9 mouse cellular contexts compared by ENCODE assay signal in genomic region chr12:24603266-24603665, GRCm38 (mm10). TPM values are rescaled to one million over a fixed set of nuclear protein-coding genes. Genes with fewer than 3 reads are reported as not detected.
A peak's percentile ranks its signal among the peaks of the same experiment; 100 is the strongest.
DNase-seq lines count a peak whose midpoint lies in the region; ATAC-seq and TF ChIP-seq lines count a peak whose summit lies in the region.
"Had no signal": no experiment of that assay in that cellular context is flagged by ENCODE, and none has a peak within 500 bp of the region (broad histone marks: within the 10 kb centered on the region; RNA-seq: fewer than 3 reads in every experiment).

No protein-coding gene starts in this region.

- peak; percentile 80 for TF ChIP-seq CTCF in kidney, postnatal 0 days (IDR thresholded peaks at IDR 0.05; ENCODE audit: low read depth)
- TF ChIP-seq CTCF in lung, adult 2 months (IDR thresholded peaks at IDR 0.05; ENCODE audit: insufficient read depth, low read length): peak; percentile 67

- no peak overlapping the region for H3K4me3 ChIP-seq in kidney, postnatal 0 days (replicated peaks; ENCODE audit: low read depth, low read length)
- H3K4me3 ChIP-seq in lung, adult 2 months (replicated peaks; ENCODE audit: extremely low read depth, low read depth, low read length): no peak overlapping the region
- H3K4me3 ChIP-seq: stomach, embryonic 15.5 days had no signal

- H3K36me3 ChIP-seq in kidney, postnatal 0 days (ENCODE audit: insufficient read depth, low read length): no peaks in the 10 kb centered on the region
- H3K36me3 ChIP-seq: stomach, embryonic 15.5 days had no signal

- WGBS in kidney, postnatal 0 days: 48% methylated on average over 2 of the region's 2 CpGs
- WGBS in lung, adult 2 months: 46% methylated on average over 2 of the region's 2 CpGs

- no peak overlapping the region for H3K4me2 ChIP-seq in kidney, postnatal 0 days (ENCODE audit: low read length)
- H3K4me2 ChIP-seq: stomach, embryonic 15.5 days had no signal

- ATAC-seq in kidney, postnatal 0 days (replicated peaks; ENCODE audit: low FRiP score, low read depth): no peak

- H3K4me1 ChIP-seq in kidney, postnatal 0 days (replicated peaks; ENCODE audit: insufficient read depth, low read length): no peaks in the 10 kb centered on the region
- H3K4me1 ChIP-seq in lung, adult 2 months (ENCODE audit: control insufficient read depth, insufficient read depth, low read length): no peaks in the 10 kb centered on the region
- H3K4me1 ChIP-seq: stomach, embryonic 15.5 days had no signal

- H3K27ac ChIP-seq in kidney, postnatal 0 days: no peak overlapping the region
- H3K27ac ChIP-seq: stomach, embryonic 15.5 days had no signal

- no peaks in the 10 kb centered on the region for H3K27me3 ChIP-seq in kidney, postnatal 0 days (ENCODE audit: insufficient read depth, low read length)
- H3K27me3 ChIP-seq: stomach, embryonic 15.5 days had no signal

- DNase-seq in A20 (ENCODE audit: low read depth, low spot score): peak; percentile 67
- DNase-seq in MN1 (ENCODE audit: low spot score): peak; percentile 73
- DNase-seq in cerebellum, postnatal 10 days: peak; percentile 90 to 92
- DNase-seq in gastrocnemius, postnatal 25 days: peak; percentile 29
- DNase-seq in kidney, postnatal 0 days (ENCODE audit: low spot score): peak; percentile 79
- peak; percentile 61 for DNase-seq in lung, adult 2 months
- DNase-seq in right cerebral cortex, adult 2 months (ENCODE audit: low spot score in 2 of 2): peak; percentile 73
- DNase-seq in urinary bladder, postnatal 4 days (ENCODE audit: low spot score in 2 of 2): peak; percentile 38 to 76

- TF ChIP-seq POLR2A in lung, adult 2 months (IDR thresholded peaks at IDR 0.05; ENCODE audit: borderline replicate concordance, extremely low read depth, low read depth, low read length): no peak

- no peak overlapping the region for H3K9ac ChIP-seq in kidney, postnatal 0 days (ENCODE audit: low read depth, low read length)
- H3K9ac ChIP-seq: stomach, embryonic 15.5 days had no signal

- H3K9me3 ChIP-seq in kidney, postnatal 0 days (replicated peaks; ENCODE audit: low read length): no peaks in the 10 kb centered on the region
- H3K9me3 ChIP-seq: stomach, embryonic 15.5 days had no signal

RNA-seq across cellular contexts. Expression of gene Grhl1, which starts 31.2 kb away (rescaled TPM):
- under 1 TPM; 0.15 to 0.29 TPM for total RNA-seq in gastrocnemius, postnatal 25 days (2021)
- polyA plus RNA-seq in kidney, postnatal 0 days (2015; fragmentation: Nextera tagmentation; extraction: Ambion mirVana): 2.3 and 2.8 TPM in 2 replicates
- polyA plus RNA-seq in lung, adult 2 months (2012; rRNA removed): 2.2 and 6.5 TPM in 2 replicates

RNA-seq across cellular contexts. Expression of gene Klf11, which starts 47.8 kb away (rescaled TPM):
- total RNA-seq in gastrocnemius, postnatal 25 days (2021): 1 to 10 TPM; 4.8 to 6.9 TPM
- polyA plus RNA-seq in kidney, postnatal 0 days (2015; fragmentation: Nextera tagmentation; extraction: Ambion mirVana): 15.4 and 17.2 TPM in 2 replicates
- polyA plus RNA-seq in lung, adult 2 months (2012; rRNA removed): 22.1 and 35.2 TPM in 2 replicates

Comparison
In these comparisons a context has a peak if more than half of its experiments do, and no peak if none do; other contexts are left out.
1. DNase-seq: peak in every context shown above with its lines; median percentile 91 in cerebellum, postnatal 10 days; 79 in kidney, postnatal 0 days; 73 in MN1; 73 in right cerebral cortex, adult 2 months; 67 in A20; 61 in lung, adult 2 months; 57 in urinary bladder, postnatal 4 days; 29 in gastrocnemius, postnatal 25 days.